Mouse (Mus musculus) ovary, postnatal 10 days (tissue): ENCODE data around the gene 6430550D23Rik.
"Not testable (repeated sequence)": the region's sequence is repeated elsewhere in the genome, so short reads cannot be mapped to it uniquely, and the experiment has no call there.

Experiments
- DNase-seq: peaks from one replicate; pipeline ENCODE4 v3.0.0; 2022; ENCODE audit warnings: low spot score

The 6430550D23Rik gene

DNA sequence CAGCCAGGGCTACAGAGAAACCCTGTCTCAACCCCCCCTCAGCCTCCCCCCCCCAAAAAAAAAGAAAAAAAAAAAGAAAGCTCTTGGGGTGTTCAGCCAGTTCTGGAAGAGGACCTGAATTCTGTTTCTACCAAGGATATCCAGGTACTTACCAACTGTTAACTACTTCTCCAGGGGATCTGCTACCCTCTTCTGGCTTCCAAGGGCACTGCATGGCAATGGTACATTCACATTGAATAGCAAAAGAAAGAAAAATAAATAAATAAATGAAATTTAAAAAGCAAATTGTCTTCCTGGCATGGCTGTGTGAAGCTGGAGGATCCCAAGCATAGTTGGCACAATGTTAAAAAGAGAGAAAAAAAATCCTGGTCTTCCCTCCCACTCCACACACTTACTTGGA, 55.8 kb downstream of the 6430550D23Rik start:
- no peak for DNase-seq

DNA sequence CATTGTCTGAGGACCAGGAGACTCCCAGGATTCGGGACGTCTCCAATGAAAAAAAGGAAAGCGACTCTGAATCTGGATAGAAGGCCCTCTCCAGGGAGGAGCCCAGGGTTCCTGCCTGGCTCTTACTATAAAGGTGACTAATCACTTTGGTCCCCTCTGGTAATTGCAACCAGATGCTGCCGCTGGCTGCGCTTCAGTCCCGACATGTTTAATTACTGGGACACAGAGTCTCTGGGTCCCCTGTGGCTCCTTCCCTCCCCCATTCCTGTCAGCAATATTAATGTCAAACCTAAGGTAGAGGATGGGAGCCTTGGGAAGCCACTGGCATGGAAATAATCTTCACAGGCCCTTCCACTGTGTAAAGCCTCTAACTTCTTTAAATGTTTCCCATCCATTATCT, 58.4 kb downstream of the 6430550D23Rik start:
- DNase-seq = no peak

DNA sequence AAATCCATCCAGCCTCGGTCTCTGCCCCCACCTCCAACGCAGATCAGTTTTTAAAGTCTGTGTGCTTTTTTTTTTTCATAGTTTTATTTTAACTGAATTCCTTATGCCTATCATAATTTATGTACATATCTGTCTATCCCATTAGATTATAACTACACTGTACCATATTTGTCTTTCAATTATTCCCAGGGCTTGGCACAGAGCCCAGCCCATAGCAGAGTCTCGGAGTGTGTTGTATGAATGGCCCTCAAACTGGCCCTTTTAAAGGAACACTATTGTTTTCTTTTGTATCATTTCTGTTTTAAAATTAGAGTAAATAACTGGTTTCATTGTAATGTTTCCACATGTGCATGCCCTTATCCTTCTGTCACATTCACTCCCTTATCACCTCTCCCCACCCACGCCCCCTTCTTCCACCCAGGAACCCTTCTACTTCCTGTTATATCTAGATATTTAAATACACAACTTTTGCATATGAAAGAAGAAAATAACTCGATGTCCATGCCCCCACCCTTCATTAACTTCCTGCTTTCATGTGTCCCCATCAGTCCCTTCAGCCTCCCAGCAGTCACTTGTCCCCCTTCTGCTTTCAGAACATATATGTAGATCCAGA, 60.3 kb downstream of the 6430550D23Rik start:
- no peak for DNase-seq

DNA sequence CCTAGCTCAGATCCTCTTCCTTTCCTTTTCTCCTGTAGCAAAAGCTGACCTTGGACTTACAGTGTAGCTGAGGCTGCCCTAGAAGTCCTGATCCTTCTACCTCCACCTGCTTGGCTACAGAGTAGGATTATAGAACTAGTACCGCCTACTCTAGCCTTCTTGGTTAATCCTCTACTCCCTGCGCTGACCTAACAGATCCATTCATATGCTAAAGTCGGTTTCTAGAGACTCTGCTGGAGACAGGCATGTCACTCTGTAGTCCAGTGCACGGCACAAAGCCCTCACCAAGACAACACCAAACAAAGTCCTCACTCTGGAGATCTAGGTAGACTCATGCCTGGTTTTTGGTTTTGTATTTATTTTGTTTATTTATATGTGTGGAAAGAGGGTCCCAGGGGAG, 61.3 kb downstream of the 6430550D23Rik start:
- no peak for DNase-seq

DNA sequence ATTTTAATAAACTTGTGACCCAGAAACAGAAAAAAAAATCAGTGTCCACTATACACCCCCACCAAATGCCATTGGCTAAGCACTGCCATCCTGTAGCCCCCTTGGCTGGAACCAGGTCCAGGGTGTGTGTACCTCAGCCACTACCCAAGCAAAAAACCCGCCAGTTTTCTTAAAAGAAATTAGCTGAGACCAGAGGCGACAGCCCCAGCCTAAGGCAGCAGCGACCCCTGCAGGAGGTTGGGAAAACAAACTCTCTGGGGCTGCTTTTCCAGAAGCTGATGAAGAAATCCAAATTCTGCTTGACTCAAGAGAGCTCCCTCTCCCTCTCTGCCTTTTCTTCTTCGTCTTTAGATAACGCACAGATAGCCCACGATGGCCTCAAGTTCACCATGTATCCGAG, 61.7 kb downstream of the 6430550D23Rik start:
- DNase-seq = no peak

DNA sequence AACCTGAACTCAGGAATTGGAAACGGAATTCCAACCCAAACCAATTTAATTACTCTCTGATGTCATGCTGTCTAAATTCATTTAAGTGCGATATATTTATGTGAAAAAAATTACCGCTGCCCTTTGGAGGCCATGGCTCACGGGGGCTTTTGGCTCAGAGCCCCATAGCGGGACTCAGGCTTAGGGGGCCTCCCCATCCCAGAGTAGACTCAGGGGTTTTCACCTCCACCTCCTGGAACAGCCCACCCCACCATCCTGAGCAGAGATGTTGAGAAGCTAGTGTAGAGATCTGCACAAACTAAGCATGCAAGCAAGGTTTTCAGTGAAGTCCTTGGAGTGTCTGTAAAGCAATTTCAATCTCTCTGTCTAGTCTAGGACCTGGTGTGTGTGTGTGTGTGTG, 62.2 kb downstream of the 6430550D23Rik start:
- DNase-seq = no peak

DNA sequence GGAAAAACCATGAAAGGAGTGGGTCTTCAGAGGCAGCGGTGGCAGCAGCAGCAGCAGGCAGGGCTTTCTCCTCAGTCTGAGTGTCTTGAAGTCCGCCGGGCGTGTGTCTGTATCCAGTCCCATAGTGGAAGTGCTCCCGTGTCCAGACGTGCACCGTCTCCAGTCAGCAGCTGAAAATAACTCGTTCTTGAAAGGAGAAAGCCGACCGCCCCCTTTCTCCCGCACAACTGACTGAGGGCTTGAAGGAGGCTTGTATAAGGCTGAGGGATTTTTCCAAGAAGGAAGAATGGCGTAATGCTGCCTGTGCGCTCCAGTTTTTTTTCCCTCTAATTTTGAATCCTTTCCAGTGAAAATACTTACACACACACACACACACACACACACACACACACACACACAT, 62.7 kb downstream of the 6430550D23Rik start, which contains the start of gene Gdf5:
Gene Gdf5, minus strand, starts transcription at position 244 of the 400 bp plus-strand sequence.
- no peak for DNase-seq

DNA sequence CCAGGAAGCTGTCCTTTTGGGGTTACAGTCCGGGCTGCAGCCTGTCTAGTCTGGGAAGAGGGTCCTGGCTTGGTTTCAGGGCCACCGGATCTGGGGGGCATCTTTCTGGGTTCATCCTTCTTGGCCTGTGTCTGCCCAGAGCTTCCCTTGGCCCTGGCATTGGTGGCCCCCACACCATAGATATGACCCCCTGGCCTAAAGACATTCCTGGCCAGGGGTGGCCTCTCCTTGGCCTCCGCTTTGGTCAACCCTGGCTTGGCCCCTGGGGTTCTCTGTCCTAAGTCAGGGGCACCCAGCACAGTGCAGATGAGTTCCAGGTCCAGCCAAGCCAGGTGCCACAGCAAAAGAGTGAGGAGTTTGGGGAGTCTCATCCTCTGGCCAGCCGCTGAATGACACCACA, 63.1 kb downstream of the 6430550D23Rik start:
- no peak for DNase-seq

DNA sequence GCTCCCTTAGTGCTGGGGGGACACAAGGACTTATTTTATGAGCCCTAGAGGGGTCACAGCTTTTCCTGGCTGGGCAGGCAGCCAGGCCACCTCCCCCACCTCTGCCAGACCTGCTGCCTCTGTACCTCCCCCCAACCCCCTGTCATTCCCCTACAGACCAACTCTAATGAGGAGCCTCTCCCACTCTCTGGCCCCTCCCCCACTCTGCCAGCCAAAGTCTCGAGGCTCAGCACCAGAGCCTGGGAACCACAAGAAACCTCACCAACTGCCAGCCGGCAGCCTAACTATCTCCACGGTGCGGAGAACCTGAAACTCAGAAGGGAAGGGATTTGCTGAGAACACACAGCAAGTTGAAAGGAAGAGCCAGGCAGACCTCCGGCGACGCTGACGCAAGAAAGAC, 64.3 kb downstream of the 6430550D23Rik start:
- DNase-seq = no peak

DNA sequence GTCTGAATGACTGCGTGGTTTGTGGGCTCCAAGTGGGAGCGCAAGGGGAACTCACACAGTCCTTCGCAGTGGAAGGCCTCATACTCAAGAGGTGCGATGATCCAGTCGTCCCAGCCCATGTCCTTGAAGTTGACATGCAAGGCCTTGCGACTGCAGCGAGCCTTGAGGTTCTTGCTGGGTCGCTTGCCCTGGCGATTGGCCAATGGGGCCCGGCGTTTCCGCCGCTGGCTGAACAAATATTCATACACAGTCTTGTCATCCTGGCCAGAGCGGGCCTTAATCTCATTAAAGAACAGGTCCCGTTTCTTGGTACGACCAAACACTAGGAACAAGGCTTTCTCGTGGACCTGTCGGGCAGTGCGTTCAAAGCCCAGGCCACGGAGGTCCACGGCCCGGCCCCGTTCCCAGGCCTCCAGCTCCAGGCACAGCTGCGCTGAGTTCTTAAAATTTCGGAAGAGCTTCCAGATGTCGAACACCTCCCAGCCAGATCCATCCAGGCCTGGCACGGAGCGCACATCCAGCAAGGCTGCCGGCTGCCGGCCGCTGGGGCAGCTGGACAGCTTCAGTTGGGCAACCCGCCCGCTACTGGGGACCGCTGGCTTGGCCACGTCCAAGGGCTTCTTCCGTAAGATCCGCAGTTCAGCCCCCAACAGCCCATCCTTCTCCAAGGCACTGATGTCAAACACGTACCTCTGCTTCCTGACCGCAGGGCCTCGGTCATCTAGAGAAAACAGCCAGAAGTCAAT, 65.9 kb downstream of the 6430550D23Rik start:
- DNase-seq = no peak

DNA sequence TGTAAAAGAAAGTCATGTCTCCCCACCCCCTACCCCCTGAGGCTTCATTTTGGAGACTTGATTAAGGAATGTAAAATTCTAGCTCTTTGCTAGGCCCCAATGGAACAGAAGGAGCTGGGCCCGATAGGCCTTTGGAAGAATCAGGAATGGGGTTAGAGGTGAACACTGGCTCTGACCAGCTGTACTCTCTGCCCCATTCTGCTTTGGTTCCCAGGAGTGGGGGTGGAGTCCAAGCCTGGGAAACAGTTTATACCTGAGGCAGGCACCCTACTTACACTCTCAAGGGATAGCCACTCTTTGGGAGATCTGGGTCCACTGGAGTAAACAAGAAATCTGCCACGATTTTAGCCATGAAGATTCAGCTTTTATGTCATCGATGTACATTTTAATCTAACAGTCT, 67.1 kb downstream of the 6430550D23Rik start, which contains the start of gene Gm15557:
Gene Gm15557, plus strand, starts transcription at position 48 of the 400 bp plus-strand sequence.
- no peak for DNase-seq

DNA sequence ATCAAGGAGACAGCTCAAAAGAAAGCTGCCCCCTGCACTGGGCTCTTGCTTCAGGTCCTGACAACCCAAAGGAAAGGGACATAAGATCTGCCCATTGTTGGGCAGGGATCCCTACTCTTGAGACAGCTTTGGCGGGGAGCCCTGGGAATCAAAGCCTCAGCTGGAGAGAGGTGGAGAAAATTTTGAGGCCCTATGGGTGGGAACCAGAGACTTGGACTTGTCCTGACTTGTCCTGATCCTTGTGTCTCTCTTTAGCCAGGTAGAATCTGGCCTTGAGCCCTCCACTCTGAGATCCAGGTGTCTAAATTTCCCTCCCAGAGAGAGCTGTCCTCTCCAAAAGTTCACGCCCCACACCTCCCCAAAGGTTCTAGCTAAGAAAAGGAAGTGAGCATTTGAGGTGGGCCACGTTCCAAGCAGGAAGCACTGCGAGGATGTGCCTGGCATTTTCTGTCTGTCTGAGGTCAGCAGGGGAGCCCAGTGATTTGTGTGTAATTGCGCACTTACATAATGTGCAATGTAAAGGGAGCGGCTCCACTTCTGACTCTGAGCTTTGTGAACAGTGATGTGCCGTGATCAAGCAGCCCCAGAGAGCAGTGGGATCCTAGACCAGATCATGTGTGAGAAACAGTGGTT, 67.8 kb downstream of the 6430550D23Rik start:
- DNase-seq = no peak

DNA sequence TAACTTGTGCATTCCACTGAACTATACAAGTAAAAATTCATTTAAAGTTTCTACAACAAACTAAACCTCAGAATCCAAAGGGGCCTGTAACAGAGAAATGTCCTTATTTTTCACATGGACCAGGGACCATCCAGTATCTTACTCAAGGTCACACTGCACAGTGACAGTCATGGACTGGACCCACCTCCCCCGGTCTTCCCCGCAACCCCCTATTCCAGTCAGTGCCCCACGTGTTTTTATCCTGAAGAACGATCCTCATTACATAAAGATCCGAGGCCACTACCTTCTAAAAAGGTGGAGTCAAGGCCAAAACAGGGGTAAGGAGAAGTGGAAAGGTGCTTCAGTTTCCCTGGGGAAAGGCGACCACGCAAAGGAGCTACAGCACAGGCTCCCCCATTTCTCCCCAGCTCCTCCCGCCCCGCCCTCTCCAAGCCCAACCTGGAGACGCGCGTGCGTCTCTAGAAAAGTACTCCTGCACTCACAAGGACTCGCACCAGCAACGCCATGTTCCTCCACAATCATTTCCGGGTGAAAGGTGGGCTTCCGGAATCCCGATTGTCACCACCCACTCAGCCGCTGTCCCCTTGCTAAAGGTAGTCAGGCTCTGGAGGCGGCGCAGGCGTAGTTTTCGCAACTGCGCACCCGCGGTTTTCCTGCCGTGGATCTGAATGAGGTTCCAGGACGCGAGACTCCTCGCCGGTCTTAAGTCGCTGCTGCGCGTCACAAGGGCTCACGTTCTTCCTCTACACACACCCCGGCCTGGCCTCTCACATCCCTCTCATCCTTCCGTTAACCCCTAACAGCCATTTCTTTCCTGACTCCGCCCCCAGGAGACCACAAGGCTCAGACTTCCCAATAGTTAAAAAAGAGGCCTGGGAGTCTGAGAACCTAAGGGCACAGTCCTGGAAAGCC, 78.0 kb downstream of the 6430550D23Rik start, which contains the start of gene Uqcc1:
Gene Uqcc1, minus strand, starts transcription at position 780 of the 912 bp plus-strand sequence.
- DNase-seq = peak; percentile 82

DNA sequence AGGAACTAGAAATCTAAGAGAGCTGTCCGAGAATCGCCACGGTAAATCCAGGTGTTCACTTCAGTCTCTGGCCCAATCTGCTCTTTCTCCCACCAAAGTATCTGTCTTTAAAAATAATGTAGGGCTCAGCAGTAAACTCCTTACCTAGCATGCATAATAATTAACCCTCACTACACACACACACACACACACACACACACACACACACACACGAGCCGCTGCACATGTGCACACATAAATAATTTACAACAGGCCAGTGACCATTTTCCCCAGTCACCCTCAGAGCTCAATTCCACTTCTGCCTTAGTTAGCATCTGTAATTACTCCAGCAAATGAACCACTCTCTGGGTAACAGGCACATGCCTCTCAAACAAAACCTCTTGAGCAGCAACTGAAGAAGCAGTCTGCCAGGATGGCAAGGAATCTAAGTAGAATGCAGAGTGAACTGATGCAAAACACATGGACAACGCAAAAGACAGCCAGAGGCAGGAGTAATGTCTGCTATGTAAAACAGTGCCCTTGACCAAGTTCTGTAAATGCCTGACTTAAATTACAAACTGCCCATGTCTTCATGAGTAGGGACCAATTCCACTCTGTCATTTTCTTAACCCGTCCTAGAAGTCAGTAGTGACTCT, 78.9 kb downstream of the 6430550D23Rik start:
- DNase-seq = no peak

DNA sequence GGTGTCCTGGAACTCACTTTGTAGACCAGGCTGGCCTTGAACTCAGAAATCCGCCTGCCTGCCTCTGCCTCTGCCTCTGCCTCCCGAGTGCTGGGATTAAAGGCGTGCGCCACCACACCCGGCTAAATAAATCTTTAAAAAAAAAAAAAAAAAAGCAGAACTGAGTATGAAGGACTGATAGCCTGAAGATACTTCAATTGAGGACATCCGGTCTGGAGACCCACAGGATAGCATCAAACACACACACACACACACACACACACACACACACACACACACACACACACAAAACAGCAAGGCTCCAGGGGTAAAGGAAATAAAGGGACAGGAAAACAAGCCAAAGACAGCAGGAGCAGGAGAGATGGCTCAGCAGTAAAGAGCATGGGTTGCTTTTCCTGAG, 82.6 kb downstream of the 6430550D23Rik start:
- not testable (repeated sequence) for DNase-seq
